Mouse (Mus musculus) lung, postnatal 14 days (tissue): ENCODE results near the gene Olfr1286.

Source experiments
- DNase-seq: peaks from one replicate; pipeline ENCODE4 v3.0.0; 2021

The Olfr1286 gene

GRCm38 (mm10) chr2:111422931-111423330, at the start of gene Olfr1286:
Gene Olfr1286 (minus strand): TSS chr2:111423115.
- DNase-seq = no peak

GRCm38 (mm10) chr2:111448842-111449241, 25.9 kb upstream of the Olfr1286 start, which contains the start of gene Olfr1287:
Gene Olfr1287 (plus strand): TSS chr2:111449142.
- DNase-seq = no peak

GRCm38 (mm10) chr2:111375222-111375621, 47.7 kb downstream of the Olfr1286 start, which contains the start of gene Olfr1284:
Gene Olfr1284 (plus strand): TSS chr2:111375522.
- no peak for DNase-seq
